Mouse (Mus musculus) brain, embryonic 14.5 days (tissue): ENCODE data around the gene Itm2b. TPM values are rescaled to one million over a fixed set of nuclear protein-coding genes. Genes with fewer than 3 reads are reported as not detected.

Experiments used
- DNase-seq: peaks from one replicate; pipeline ENCODE4 v3.0.0-alpha.2; 2011; ENCODE audit warnings: low read depth
- CTCF ChIP-seq: fragments of 200-500 bp; IDR thresholded peaks from 2 replicates; pipeline ENCODE4 v1.5.1; 2012; ENCODE audit warnings: inconsistent platforms, mild to moderate bottlenecking, moderate library complexity, borderline replicate concordance; ENCODE audit not compliant: insufficient read depth, insufficient read length; ENCODE audit errors: extremely low read depth
- POLR2A ChIP-seq: fragments of 200-500 bp; IDR thresholded peaks from 2 replicates; pipeline ENCODE4 v1.6.1; 2012; ENCODE audit warnings: mild to moderate bottlenecking, inconsistent platforms, borderline replicate concordance; ENCODE audit not compliant: poor library complexity, insufficient read depth, insufficient read length, severe bottlenecking; ENCODE audit errors: extremely low read depth
- polyA plus RNA-seq: library from polyadenylated mRNA; depleted of rRNA; stranded (reverse); fragments of >200 nt; gene quantifications from 2 replicates; pipeline ENCODE4 v1.2.3, GENCODE M21; 2012; rRNA removed

Gene Itm2b
- polyA plus RNA-seq, 1 experiment = 377 TPM

DNA sequence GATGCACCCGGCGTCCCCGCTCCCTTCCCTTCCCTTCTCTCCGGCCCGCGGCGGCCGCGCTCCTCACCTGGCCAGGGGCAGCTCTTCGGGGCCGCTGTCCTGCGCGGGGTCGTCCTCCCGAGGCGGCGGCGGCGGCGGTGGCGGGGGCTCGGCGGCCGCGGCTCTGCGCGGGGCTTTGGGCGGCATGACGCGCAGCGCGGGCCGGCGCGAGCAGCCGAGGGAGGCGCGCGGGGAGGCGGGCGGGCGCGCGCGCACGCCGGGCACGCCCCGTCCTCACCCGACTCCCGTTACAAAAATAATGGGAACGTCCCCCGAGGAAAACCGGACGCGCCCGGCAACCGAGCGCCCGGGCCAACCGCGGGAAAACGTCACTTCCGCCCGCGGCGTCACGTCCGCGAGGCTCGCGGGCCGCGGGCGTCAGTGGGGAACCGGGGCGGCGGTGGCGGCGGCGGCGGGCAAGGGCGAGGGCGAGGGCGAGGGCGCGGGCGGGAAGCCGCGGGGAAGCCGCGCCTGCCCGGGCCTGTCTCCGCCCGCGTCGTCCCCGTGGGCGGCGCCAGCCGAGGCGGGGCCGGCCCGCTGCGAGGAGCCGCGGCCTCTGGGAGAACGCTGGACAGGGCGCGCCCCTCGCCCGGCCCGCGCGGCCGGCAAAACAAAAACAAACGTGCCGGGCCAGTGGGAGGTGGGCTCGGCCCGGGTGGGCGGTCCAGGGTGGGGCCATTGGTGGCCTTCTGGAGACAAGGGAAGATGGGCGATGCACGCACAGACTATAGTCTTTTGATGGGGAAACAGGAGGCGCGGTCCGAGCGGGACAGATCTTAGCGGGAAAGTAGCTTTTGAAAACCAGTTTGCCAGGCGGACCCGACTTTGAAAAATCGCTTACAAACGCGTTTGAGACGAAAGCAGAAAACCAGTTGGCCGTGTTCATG, 59.4 kb downstream of the Itm2b start, which contains the start of gene Rb1:
Rb1 (minus strand) TSS at position 367 of the 926 bp plus-strand sequence.
- no peak for TF ChIP-seq CTCF
- peak; percentile 81 for TF ChIP-seq POLR2A
- DNase-seq = peak; percentile 91

DNA sequence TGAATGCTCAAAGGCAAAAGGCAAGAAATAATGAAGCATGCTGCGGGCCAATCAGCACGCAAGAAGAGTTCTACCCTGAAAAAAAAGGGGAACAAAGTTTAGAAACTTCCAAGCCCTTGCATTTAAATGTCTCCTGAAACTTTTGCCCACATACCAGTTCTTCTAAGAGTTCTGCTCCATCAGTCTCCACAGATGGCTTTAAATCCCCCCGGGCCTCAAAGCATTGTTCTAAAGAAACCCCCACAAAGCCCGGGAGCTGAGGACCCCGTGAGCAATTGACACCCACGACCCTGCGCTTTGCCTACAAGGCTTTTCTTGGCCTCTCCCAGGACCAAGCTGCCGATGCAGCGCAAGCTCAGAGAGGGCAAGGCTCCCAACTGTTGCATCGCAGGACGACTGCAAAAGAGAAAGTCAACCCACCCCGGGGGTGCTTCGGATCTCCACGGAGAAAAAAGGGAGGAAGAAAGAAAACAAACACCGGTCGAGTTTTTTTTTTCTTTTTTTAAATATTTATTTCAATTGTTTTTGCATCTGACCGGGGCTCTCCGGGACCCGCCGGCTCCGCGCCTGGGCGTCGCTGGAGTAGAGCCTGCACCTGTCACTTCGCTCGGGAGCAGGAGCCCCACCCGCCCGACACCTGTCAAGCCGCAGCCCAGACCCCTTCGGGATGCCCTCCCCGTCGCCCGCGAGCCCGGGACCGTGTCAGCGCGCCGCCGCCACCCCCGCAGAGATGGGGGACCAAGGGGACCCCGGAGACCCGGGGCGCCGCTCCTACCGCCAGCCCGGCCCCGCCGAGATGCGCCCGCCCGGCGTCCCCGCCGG, 60.2 kb downstream of the Itm2b start:
- DNase-seq = peak; percentile 53
- TF ChIP-seq POLR2A (no peak), CTCF (no peak)

DNA sequence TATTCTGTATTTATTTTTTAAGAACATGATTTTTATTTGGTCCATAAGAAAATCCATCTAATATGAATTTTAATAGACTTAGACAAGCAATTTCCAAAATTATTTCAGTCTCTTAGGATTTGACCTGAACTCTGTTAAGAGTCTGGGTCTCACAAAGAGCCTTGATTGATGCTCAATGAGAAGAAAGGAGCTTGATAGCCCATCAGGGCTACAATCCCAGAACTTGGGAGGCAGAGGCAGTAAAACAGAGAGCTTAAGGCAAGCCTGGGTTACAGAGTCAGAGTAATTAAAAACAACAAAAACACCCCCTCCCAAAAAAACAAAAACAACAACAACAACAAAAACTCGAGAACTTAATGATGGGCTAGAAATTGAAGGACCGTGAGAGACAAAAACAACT, 61.1 kb downstream of the Itm2b start:
- DNase-seq = no peak
- TF ChIP-seq CTCF (no peak), POLR2A (no peak)

DNA sequence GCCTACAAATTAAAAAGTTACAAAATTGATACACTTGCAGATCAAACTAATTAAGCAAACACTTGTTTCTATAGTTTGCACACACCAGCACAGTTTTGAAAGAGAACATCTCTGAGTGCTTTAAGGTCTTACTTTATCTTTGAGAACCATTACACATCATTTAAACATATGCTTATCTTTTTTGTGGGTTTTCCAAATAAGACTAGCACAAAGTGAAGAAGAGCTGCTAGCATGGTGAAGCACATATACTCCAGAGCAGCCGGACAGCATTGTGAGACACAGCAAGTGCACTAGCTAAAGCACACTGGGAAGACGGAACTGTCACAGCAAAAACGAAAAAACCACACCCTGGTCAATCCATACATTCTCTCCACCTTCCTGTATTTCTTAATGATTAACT, 62.9 kb downstream of the Itm2b start:
- TF ChIP-seq CTCF = no peak
- TF ChIP-seq POLR2A = no peak
- no peak for DNase-seq

DNA sequence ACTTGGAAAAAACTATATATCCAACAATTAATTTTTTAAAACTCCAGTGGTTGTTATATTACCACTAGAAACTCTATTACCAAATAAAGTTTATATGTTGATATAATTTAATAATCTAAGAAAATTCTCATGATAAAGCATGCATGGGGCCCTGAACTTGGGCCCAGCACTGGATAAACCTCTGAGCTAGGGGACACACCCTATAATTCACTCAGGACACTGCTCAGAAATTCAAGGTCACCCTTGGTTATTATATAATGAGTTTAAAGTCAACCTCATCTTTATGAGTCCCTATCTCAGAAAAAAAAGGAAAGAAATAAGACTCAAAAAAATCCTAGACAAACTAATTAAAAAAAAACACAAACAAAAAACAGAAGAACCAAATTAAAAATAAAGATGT, 68.2 kb downstream of the Itm2b start:
- DNase-seq = no peak
- no peak for TF ChIP-seq CTCF
- no peak for TF ChIP-seq POLR2A

DNA sequence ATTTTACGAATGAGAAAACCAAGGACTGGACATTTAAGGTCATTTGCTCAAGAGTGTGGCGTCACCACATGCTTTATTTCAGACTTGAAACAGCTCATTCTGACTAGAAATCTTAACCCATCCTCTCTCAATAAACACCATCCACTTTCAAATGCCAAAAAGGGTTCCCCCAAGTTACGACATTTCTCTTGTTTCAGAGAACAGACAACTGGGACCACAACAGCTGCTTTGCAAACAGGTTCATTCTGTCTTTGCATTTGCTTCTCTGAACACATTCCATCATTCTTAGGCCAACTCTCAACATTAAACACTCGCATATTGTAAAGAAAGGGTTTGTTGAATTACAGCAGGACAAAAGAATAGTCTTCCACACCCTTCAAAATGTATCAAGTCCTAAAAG, 71.2 kb downstream of the Itm2b start:
- DNase-seq = no peak
- TF ChIP-seq POLR2A (no peak), CTCF (no peak)

DNA sequence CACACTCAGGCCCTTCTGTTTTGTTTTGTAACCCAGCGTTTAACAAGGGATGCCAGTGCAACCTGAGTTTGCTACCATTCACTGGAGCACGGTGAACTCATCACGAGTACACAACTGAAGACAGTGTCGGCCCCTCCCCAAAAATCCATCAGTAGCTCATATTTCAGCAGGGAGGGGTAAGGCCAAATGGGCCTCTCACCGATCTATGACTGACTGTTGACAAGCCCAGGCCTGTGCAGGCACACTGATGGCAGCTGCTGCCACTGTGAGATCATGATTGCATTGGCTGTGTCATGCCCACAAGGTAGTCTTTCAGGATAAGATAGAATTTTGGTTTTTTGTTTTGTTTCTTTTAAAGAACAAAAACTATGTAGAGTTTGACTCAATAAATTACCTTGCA, 71.7 kb downstream of the Itm2b start:
- DNase-seq = no peak
- TF ChIP-seq CTCF (no peak), POLR2A (no peak)

DNA sequence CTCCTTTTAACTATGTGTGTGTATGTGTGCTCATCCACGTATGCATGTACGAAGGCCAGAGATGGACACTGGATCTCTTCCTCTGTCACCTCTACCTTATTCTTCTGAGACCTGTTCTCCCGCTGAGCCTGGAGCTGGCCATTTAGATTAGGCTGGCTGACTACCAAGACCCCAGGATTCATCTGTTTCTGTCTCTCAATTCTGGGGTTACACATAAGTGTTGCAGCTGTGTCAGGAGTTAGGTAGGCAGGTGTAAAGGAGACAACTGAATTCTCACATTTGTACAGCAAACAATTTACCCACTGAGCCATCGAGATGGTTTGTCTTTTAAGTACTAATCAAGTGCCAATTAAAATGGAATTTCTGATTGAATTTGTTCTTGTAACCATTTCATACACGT, 72.2 kb downstream of the Itm2b start:
- TF ChIP-seq CTCF (no peak), POLR2A (no peak)
- no peak for DNase-seq

Other genes with a start within 250 kb of the Itm2b start
- 3.6 and 4.2 TPM in 2 replicates for gene Lpar6, start 147.4 kb downstream of the Itm2b start, polyA plus RNA-seq
- gene Rb1, start 59.5 kb downstream of the Itm2b start, polyA plus RNA-seq = 31.1 and 38.2 TPM in 2 replicates
- gene Med4, start 124.7 kb upstream of the Itm2b start, polyA plus RNA-seq = 47.9 and 52.2 TPM in 2 replicates
- gene Sucla2, start 140.0 kb upstream of the Itm2b start, polyA plus RNA-seq = 46.0 and 52.8 TPM in 2 replicates
- gene Nudt15, start 163.0 kb upstream of the Itm2b start, polyA plus RNA-seq = 3.6 and 4.8 TPM in 2 replicates